Mouse (Mus musculus) T-helper 2 cell (primary cell): Measurements from ENCODE around the gene Tnfrsf1a.
"Not testable (repeated sequence)": the region's sequence is repeated elsewhere in the genome, so short reads cannot be mapped to it uniquely, and the experiment has no call there.

Experiments
- in situ Hi-C: fragments of 300-600 bp; cut with MboI, MseI; formaldehyde crosslinking; loops from one replicate; pipeline ENCODE4 v1.15.1; 2025; ENCODE audit warnings: high pct_unique_total_duplicates

The Tnfrsf1a gene

DNA sequence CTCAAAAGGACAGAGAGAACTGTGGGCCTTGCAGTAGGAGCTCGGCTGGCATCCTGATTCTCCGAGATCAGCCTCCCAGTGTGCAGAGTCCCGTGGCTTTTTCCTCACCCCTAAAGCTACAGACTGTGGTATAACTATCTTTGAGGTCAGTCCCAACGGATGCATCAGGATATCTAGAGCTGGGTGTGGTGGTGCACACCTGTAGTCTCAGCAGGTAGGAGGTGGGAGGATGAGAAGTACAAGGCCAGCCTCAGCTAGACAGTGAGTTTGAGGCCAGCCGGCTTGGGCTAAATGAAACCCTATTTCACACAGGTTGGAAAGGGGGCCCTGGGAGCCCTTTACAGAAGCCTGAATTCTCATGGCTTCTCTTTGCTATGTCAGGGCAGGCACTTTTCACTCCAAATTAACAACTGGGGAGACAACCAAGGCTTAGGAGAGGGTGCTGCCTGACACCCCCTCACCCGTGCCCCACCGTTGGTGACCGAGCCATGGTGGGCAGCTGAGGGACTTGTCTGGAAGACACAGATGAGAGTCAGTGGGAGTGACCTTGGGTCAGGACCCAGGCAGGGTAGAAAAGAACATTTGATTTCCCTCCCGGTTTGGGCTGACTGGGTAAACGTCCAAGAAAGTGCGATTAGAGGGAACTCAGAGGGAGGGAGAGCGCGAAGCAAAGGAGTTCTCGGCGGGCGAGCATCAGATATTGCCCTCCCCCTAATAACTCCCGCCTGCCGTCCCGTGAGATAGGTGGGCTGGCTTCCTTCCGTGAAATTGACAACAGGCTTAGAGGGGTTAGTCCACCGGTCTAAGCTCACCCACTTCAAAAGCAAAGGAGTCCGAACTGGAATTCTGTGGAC, at the start of gene Tnfrsf1a:
Gene Tnfrsf1a, plus strand, starts transcription at position 642 of the 854 bp plus-strand sequence.
- in situ Hi-C loops, result no loop called here

DNA sequence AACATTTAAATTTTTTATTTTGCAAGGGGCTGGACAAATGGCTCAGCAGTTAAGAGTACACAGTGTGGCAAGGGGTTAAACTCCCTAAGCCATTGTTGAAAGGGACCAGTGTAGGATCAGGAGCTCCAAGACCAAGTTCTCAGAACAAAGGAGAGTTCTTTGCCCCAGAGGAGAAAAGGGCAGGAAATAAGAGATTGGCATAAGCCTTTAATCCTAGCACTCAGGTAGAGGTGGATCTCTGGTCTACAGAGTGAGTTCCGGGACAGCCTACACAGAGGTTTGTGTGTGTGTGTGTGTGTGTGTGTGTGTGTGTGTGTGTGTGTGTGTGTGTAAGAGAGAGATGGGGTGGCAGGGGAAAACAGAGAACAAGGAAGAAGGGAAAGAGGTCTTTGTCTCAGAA, 48.2 kb upstream of the Tnfrsf1a start:
- in situ Hi-C loops, result no loop called here

DNA sequence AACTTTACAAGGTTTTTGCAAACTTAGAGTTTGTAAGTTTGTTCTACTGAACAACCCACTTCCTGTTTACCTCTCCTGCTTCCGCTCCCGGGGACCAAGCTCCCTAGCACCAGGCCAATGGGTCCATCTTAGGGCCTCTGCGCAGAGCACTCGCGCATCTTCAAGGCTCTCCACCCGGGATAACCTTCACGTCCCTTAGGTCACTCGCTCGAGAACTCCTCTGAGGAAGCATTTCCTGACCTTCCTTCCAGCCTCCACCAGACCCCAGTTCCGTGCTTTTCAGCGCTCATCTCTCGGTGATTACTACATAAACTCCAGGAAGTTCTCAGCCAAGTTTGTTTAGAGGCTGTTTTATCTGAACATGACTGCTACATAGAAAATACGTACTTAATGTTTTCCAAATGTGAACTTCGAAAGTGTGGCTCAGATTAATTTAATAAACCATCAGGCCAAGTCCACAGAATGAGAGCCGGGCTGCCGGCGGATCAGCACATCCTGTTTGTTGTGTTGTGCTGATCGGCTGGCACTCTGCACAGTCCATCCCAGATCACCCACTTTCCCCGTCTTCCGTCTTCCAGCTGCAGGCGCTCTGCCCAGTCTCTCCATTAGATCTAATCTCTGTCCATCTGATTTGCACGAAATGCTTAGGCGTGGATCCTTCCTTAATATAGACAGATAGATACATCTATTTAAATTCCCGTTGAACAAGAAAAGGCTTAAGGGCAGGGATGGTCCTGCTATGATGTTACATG, 46.8 kb upstream of the Tnfrsf1a start:
- in situ Hi-C loops, result no loop called here

DNA sequence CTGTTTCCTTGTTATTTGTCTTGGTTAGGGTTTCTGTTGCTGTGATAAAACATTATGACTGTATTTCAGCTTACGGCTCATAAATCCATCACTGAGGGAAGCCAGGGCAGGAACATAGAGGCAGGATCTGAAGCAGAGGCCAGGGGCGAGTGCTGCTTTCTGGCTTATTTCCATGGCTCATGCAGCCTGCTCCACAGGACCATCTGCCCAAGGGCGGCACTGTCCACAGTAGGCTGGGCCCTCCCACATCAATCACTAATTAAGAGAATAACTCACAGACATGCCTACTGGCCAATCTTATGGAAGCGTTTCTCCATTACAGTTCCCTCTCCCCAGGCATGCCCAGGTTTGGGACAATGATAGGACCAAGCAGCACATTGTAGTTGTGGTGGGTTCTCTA, 45.9 kb upstream of the Tnfrsf1a start:
- in situ Hi-C loops, result no loop called here

DNA sequence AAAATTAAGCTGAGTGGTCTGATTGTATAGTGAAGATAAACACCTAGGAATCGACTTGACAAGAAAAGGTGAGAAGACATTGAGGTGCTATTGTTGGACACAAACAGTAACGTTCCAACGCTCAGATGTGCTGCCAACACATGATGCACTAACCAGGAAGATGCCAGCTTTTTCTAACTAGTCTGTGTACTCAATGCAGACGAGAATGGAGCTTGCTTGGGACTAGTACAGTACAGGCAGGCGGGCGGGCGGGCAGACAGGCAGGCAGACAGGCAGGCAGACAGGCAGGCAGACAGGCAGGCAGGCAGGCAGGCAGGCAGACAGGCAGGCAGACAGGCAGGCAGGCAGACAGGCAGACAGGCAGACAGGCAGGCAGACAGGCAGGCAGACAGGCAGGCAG, 44.8 kb upstream of the Tnfrsf1a start:
- in situ Hi-C loops, result not testable (repeated sequence)

DNA sequence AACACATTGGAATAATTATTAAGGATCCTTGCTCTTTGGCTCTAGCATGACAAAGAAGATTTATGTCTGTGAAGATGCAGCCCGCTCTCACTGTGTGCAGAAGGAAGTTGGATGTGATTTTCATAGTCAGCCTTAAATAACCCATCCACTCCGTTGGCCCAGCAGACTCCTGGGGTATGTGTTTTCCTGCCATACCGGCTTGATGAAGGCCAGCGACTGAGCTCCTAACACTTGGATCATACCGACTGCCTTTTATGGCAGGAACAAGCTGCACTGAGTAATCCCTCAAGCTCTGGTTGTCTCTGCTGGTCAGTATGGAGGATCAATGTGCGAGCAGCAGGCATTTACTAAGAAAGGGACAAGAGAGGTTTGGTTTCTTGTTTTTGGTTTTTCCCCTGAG, 43.7 kb upstream of the Tnfrsf1a start:
- in situ Hi-C loops, result no loop called here

- in situ Hi-C loops, result no loop called here
Measured at GRCm38 (mm10) chr6:125307091-125307490, 42.1 kb upstream of the Tnfrsf1a start.

GRCm38 (mm10) chr6:125308921-125309320, 40.2 kb upstream of the Tnfrsf1a start:
- in situ Hi-C loops, result no loop called here

- in situ Hi-C loops, result no loop called here
Measured at GRCm38 (mm10) chr6:125309406-125309805, 39.8 kb upstream of the Tnfrsf1a start.

- in situ Hi-C loops, result no loop called here
Measured at GRCm38 (mm10) chr6:125312171-125312570, 37.0 kb upstream of the Tnfrsf1a start.

- in situ Hi-C loops, result no loop called here
Measured at GRCm38 (mm10) chr6:125312581-125313355, 36.4 kb upstream of the Tnfrsf1a start.

DNA sequence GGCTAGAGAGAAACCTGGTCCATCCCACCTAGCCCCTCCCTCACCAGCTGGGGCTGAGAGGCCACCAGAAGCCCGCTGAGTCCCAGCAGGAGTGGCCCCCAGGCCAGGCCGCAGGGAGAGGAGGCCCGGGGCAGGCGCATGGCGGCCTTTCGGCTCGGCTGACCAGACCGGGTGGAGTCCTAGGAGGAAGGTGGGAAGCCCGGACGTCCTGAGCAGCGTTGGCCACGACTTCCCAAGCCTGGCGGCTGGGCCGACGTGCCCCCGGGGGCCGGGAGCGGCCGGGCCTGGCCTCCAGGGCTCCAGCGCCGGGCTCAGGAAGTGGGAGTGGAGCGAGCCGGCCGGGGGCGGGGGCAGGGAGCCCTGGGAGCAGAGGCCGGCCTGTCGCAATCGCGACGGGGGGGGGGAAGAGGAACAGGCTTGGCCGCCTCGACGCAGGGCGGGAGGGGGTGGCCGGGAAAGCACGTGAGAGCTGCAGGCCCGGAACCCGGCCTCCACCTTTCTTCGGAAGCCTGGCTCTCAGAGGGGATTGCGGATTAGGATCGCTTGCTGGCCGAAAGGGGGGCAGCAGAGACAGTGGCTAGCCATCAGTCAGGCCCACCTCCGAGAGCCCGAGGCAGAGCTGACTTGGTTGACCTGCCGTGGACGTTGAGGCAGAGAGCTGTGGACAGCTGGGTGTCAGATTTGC, 35.5 kb upstream of the Tnfrsf1a start, which contains the start of gene Ltbr:
Gene Ltbr, minus strand, starts transcription at position 340 of the 685 bp plus-strand sequence.
- in situ Hi-C loops, result no loop called here

DNA sequence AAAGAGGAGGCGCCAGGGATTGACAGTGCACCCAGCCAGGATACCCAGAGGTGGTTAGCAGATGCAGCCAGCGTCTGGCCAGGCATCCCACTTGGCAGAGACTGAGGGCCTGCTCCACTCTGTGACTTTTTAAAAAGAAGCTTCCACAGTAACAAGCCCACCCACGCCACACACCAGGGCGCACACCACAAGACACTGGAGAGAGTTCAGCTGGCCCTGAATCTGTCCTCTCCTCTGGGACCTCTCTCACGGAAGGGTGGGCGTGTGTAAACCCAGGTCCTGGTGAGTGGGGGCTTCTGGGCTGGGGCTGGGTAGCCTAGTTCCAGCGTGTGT, 35.0 kb upstream of the Tnfrsf1a start:
- in situ Hi-C loops, result no loop called here

DNA sequence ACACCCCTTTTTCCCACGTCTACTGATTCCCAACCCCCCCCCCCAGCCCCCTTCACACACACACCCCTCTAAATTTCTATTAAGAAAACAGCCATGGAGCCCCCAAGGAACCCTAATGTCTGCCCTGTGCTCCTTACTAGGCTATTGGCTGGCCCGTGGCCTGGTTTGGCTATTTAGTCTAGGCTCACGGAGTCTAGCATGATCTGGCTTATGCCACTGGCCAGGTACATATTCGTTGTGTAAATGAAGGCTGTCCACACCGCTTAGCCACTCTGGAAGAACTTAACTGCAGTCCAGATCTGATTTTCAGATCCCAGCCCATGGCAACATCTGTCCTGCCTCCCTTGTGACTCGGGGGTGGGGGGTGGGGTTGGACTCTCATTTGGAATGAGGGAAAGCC, 34.4 kb upstream of the Tnfrsf1a start:
- in situ Hi-C loops, result no loop called here

GRCm38 (mm10) chr6:125317077-125317476, 32.1 kb upstream of the Tnfrsf1a start:
- in situ Hi-C loops, result no loop called here

DNA sequence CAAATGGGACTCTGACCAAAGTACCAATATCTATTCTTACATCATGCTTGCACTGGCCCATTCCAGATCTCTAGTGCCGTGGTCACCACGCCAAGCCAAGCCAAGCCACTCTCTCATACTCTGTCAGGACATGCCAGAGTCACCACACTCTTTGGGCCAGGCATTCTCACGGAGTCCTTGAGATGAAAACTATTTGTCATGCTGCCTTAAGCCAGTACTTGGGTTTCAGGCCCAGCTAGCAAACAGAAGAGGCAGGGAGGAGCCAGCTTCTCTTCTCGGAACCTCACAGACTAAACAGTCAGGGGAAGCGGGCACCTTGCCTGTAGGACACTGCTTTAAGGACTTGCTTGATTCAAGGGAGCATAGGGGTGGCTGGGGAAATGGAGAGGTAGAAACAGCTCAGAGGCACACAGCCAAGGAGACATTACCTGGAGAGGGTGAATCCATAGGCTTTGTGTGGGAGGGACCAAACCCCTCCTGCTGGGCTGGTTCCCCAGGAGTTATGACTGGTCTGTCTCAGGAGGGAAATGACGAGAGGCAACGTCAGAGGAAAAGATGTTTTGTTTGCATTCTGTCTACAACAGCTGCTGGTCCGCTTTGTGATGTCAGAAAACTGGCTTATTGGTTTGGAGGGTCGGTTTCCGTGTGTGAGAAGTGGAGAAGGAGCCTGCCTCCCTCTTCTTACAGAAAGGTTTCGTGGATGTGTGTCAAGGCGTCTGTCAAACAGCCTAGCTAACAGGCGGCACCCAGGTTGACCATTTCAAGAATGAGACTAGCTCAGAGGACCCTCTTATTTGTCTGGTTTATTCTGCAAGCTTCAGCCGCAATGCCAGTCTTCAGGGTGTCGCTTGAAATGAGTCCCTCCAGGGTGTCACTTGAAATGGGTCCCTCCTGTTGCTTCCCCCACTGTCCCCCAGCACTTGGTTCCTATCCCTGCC, 29.9 kb upstream of the Tnfrsf1a start:
- in situ Hi-C loops, result no loop called here

DNA sequence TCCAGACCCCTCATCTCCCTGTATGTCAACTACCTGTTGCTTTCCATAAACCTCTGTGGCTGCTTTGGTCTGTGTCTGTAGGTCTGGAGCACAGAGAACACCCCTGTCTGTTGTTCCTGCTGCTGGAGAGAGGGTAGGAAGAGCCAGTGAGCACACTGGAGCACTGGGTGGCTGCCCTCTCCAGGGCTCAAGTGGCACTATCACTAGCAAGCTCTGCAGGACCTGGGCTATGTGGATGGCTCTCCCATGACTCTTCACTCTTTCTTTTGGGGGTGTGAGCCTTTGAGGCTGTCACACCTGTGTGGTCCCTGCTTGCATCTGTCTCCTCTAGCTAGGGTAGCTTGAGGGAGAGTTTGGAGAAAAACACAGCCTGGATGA, 29.3 kb upstream of the Tnfrsf1a start:
- in situ Hi-C loops, result no loop called here

DNA sequence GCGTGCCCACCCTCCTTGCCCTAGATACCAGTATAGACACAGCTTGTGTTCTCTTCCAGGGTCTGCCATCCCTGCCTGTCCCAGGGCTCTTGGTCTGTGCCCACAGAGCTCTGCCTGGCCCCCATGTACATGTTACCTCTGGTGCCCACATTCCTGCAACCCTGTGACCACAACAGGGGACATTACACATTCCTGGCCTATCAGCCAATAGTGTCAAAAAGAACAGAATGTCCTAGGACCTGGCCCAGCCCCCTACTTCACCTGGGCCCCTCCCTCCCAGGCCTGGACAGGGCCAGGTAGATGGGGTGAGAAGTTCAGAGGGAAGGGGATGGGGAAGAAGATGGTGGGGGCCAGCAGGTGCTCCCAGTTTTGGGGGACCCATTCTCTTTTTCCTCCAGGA, 28.8 kb upstream of the Tnfrsf1a start, which contains the start of gene Scnn1a:
Gene Scnn1a, plus strand, starts transcription at position 337 of the 400 bp plus-strand sequence.
- in situ Hi-C loops, result no loop called here

DNA sequence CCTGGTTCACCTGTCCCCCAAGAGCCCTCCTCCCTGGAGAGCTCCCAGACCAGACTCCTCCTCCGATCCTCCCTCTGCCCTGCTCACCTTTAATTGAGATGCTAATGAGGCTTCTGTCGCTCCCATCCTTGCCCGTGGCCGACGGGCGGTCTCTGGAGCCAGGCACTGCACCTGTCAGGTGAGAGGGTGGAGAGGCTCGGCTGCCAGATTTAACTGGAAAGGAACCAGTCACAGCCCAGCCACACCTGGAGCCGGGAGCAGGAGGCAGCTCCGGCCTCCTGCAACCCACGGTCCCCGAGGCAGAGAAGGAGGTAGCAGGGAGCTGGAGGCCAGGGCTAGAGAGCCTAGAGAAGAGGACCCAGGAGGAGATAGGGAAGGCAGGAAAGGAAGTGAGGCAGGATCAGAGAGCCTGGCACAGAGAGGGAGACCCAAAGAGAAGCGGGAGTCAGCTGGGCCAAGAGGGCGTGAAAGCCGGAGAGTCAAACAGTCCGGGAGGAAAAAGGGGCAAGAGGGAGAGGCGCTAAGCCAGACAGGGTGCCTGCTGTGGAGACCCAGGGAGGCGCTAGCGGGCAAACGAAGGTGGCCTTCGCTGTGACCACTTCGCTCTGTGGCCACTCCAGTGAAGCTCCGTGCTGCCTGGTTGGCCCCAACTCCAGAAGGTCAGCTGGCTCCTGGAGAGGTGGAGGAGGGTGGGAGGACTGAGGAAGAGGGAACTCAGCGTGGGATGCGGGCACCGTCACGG, 27.9 kb upstream of the Tnfrsf1a start:
- in situ Hi-C loops, result no loop called here

GRCm38 (mm10) chr6:125322794-125323193, 26.4 kb upstream of the Tnfrsf1a start:
- in situ Hi-C loops, result no loop called here
